Mouse (Mus musculus): Measurements from ENCODE around the gene Dnase1l2. TPM values are rescaled to one million over a fixed set of nuclear protein-coding genes. Genes with fewer than 3 reads are reported as not detected.
"Not testable (repeated sequence)": the region's sequence is repeated elsewhere in the genome, so short reads cannot be mapped to it uniquely, and the experiment has no call there.

The Dnase1l2 gene
- polyA plus RNA-seq, 1 experiment from 2014 or later: 2.0 TPM

DNA sequence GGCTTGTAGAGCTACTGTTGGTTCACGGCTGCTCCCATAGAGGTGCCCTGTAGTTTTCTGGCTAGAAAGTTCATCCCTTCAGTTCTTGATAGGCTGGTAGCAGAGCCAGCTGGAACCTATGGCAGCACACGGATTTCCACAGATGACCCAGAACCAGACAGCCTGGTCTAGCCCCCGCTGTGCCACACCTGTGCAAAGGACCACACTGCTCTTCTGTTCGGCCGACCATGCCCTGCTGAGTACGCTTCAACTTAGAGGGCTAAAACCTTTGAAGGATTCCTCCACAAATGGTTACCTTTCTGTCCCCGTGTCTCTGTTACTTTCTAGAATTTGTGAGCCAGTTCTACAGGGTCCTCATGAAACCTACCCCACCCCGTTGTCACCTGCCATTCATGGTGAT, 17.6 kb downstream of the Dnase1l2 start:
- WGBS: 89% methylated on average over 6 of the region's 8 CpGs
- not testable (repeated sequence) for H3K9me3 ChIP-seq; H3K27me3 ChIP-seq; H3K4me2 ChIP-seq; H3K9ac ChIP-seq; ATAC-seq (ENCODE audit: borderline replicate concordance, extremely low read depth, low FRiP score, low TSS enrichment); H3K4me3 ChIP-seq; H3K27ac ChIP-seq
- H3K4me1 ChIP-seq: peaks cover 16% of the 10 kb centered on the region
- H3K36me3 ChIP-seq: peaks cover 49% of the 10 kb centered on the region

DNA sequence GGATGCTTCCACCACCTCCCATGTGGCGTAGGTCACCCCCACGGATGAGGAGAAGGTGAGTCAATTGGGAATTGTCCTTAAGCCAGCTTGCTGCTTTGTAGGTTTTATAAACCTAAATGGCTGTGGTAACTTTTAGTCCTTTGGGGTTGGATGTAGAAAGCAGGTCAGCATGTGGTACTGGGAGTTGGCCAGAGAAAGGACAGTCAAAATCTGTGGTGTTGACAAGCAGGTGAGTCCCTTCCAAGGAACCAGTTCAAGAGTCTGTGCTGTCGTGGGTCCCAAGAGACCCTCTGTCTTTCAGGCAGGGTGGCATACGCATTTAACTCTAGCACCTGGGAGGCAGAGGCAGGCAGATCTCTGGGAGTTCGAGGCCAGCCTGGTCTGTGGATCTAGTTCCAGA, 18.4 kb downstream of the Dnase1l2 start:
- peaks cover 16% of the 10 kb centered on the region for H3K4me1 ChIP-seq
- H3K4me3 ChIP-seq: no peak overlapping the region
- no peak overlapping the region for H3K4me2 ChIP-seq
- no peak overlapping the region for H3K27ac ChIP-seq
- H3K9me3 ChIP-seq: no peaks in the 10 kb centered on the region
- peaks cover 57% of the 10 kb centered on the region for H3K36me3 ChIP-seq
- no peak for ATAC-seq (ENCODE audit: borderline replicate concordance, extremely low read depth, low FRiP score, low TSS enrichment)
- H3K27me3 ChIP-seq: no peaks in the 10 kb centered on the region
- H3K9ac ChIP-seq: no peak overlapping the region
- 94% methylated on average over 5 of the region's 5 CpGs for WGBS

DNA sequence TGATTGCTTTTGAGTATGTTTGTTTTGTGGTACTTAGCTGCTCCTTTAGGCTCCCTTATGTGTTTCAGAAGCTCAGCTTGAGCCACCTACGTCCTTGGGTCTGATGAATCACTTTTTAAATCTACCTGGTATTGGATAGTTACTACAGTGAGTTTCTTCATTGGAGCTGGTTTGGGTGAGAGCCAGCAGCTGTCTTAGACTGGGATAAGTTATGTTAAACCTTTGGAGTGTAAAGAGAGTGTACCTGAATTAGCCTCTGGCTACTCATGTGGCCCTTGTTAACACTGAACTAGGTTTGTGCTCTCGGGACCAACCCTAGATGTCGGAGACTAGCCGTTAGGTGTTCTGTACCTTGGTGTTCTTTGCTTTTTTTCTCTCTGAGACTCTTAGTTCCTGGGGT, 19.8 kb downstream of the Dnase1l2 start:
- Histone ChIP-seq H3K27me3 (no peaks in the 10 kb centered on the region), H3K4me2 (no peak overlapping the region), H3K4me3 (no peak overlapping the region), H3K4me1 (peaks cover 7% of the 10 kb centered on the region), H3K9ac (no peak overlapping the region), H3K9me3 (no peaks in the 10 kb centered on the region), H3K27ac (no peak overlapping the region), H3K36me3 (peaks cover 71% of the 10 kb centered on the region)
- 89% methylated on average over 4 of the region's 4 CpGs for WGBS
- ATAC-seq (ENCODE audit: borderline replicate concordance, extremely low read depth, low FRiP score, low TSS enrichment): no peak

DNA sequence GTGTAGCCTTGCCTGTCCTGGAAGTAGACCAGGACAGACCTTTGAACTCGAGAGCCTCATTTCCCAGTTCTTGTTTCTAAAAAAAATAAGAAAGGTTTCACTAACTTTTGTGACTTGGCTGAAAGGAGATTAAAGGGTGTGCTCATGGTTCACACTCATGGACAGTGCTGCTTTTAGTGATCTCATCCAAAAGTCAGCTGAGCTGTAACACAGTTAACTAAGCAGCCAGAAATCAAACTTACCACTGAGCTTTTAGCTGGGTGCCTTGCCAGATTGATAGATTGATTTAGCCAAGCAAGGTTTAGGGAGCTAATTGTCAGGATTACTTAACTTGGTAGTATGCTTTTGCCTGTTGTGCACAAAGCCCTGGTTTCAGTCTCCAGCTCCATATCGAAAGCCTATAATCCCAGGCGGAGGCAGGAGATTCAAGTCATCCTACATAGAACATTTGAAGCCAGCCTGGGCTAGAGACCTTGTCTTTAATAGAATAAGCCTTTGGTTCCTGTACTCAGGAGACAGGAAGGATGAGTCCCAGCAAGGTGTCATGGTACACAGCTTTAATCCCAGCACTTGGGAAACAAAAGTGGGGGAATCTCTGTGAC, 26.8 kb downstream of the Dnase1l2 start:
- peaks cover 31% of the 10 kb centered on the region for H3K4me1 ChIP-seq
- peak overlapping the region; percentile 78 for H3K4me3 ChIP-seq
- ATAC-seq (ENCODE audit: borderline replicate concordance, extremely low read depth, low FRiP score, low TSS enrichment): no peak
- H3K9me3 ChIP-seq: no peaks in the 10 kb centered on the region
- WGBS: 74% methylated on average over 3 of the region's 3 CpGs
- no peak overlapping the region for H3K27ac ChIP-seq
- H3K4me2 ChIP-seq: peak overlapping the region; percentile 85
- no peaks in the 10 kb centered on the region for H3K27me3 ChIP-seq
- H3K36me3 ChIP-seq: peaks cover 53% of the 10 kb centered on the region
- H3K9ac ChIP-seq: peak overlapping the region; percentile 90

DNA sequence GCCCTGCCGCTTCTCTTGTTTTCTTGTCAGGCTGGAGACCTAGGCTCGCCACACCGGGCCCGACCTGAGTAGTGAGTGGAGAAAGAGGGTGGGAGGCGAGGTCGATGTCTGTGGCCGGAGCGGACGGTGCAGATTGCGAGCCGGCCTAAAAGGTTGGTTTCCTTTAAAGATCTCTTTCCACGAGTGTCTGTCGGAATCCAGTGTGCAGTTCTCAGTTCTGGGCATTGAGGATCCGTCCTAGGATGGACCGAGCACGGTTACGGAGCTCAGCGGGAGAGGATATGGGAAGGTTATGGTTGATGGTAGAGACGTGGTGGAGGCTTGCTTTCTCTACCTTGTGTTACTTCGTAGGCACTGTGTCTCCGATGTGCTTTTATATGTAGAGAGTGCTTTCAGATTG, 27.9 kb downstream of the Dnase1l2 start:
- ATAC-seq (ENCODE audit: borderline replicate concordance, extremely low read depth, low FRiP score, low TSS enrichment): peak; percentile 15; the same call in 1 of the 2 replicates
- peak overlapping the region; percentile 90 for H3K9ac ChIP-seq
- under 1% methylated on average over 21 of the region's 21 CpGs for WGBS
- H3K4me3 ChIP-seq: peak overlapping the region; percentile 78
- H3K27me3 ChIP-seq: no peaks in the 10 kb centered on the region
- H3K36me3 ChIP-seq: peaks cover 51% of the 10 kb centered on the region
- H3K27ac ChIP-seq: peak overlapping the region; percentile 92
- H3K9me3 ChIP-seq: no peaks in the 10 kb centered on the region
- H3K4me2 ChIP-seq: peak overlapping the region; percentile 85
- H3K4me1 ChIP-seq: peaks cover 31% of the 10 kb centered on the region

DNA sequence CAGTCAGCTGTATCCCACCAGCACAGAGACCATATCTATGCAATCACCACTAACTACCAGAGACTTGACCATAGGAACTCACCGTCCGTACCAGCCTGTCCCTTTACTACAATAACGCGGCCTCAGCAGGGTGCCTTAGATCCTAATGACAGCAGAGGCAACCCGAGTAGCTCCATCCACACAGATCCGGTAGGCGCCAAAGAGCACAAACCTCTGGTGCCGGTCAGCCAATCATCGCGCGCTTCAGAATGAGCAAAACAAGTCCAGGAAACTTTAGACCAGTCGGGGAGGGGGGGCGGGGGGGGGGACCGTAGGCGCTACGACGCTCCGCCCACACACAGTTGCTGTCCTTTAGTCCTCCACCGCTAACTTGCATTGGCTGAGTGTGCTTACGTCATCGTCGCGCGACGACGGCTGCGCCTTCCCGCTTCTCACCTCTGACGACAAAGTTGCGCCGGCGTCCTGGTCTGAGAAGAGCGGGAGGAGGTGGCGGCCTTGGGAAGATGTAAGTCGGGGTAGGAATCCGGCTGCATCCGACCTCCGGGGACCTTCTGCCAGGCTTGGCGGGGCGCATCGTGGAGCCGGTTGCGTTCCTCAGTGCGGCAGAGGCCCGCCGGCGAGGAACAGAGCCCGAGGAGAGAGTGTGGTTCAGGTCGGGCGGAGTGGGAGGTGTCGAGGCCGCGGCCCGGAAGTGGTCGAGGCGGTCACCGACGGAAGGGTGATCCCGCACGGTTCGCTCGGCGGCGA, 28.5 kb downstream of the Dnase1l2 start, which contains the start of gene Rnps1:
TSS of gene Rnps1 (plus strand) at position 336 of the 747 bp plus-strand sequence.
- Histone ChIP-seq H3K9ac (peak within 1 kb of the TSS; percentile 90), H3K27ac (peak within 1 kb of the TSS; percentile 92), H3K4me3 (peak within 1 kb of the TSS; percentile 78), H3K27me3 (no peaks in the 10 kb centered on the region), H3K4me1 (peaks cover 31% of the 10 kb centered on the region), H3K9me3 (no peaks in the 10 kb centered on the region), H3K36me3 (peaks cover 51% of the 10 kb centered on the region), H3K4me2 (peak within 1 kb of the TSS; percentile 85)
- peak; percentile 96 for ATAC-seq (ENCODE audit: borderline replicate concordance, extremely low read depth, low FRiP score, low TSS enrichment)
- under 1% methylated on average over 64 of the region's 64 CpGs for WGBS

DNA sequence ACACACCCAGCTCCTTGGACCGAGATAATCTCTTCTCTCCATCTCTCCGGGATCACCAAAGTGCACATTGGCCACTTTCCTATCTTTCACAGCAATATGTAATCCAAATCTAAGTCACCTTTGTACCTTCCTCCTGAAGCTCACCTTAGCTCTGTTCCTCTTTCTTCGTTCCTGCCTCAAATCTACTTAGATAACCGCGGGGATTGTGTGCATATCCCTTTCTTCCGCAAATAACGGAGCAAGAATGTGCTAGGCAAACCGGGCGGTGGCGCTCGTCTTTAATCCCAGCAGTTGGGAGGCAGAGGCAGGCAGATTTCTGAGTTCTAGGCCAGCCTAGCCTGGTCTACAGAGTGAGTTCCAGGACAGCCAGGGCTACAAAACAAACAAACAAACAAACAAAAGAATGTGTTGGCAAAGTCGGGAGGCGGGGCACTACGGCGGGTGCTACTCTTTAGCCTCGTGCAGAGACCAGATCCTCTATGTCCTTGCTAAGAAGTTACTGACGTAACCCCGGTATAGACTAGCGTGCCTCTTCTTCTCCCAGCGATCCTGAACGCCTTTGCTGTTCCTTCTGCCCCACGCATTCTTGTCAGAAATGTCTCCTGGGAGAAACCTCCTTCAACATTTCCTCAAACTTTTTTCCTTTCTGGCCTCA, 29.2 kb downstream of the Dnase1l2 start:
- H3K36me3 ChIP-seq: peaks cover 50% of the 10 kb centered on the region
- H3K4me1 ChIP-seq: peaks cover 31% of the 10 kb centered on the region

DNA sequence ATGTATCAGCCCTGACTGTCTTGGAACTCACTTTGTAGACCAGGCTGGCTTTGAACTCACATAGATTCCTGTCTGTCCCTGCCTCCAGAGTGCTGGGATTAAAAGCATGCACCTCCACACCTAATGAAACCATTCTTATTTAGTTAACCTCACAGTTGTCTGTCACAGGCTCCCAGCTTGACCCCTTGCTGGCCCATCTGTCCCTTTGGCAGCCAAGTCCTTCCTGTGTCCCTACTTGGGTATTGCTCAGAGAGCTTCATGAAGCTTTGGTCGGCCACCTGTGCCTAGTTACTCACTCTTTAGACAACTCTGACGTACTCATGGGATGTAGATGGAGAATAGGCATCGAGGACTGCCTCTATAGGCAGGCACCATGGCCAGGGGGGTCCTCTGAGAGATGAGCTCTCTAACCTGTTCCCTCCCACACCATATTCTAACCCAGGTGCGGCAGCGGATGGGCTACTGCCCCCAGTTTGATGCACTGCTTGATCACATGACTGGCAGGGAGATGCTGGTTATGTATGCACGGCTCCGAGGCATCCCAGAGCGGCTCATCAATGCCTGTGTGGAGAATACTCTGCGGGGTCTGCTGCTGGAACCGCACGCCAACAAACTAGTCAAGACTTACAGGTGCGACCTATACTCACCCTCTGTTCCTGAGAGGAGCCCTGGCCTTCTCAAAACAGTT, 35.6 kb downstream of the Dnase1l2 start:
- Histone ChIP-seq H3K27ac (no peak overlapping the region), H3K4me2 (no peak overlapping the region), H3K9me3 (no peaks in the 10 kb centered on the region), H3K4me1 (no peaks in the 10 kb centered on the region), H3K36me3 (peaks cover 66% of the 10 kb centered on the region), H3K9ac (no peak overlapping the region), H3K27me3 (no peaks in the 10 kb centered on the region), H3K4me3 (no peak overlapping the region)
- ATAC-seq (ENCODE audit: borderline replicate concordance, extremely low read depth, low FRiP score, low TSS enrichment): no peak
- WGBS: 80% methylated on average over 12 of the region's 12 CpGs

More for the DNA sequence above, 29.2 kb downstream of the Dnase1l2 start:
- peak; percentile 47 for ATAC-seq (ENCODE audit: borderline replicate concordance, extremely low read depth, low FRiP score, low TSS enrichment)
- WGBS: 21% methylated on average over 22 of the region's 22 CpGs
- Histone ChIP-seq H3K9ac (peak overlapping the region; percentile 61), H3K9me3 (no peaks in the 10 kb centered on the region), H3K27me3 (no peaks in the 10 kb centered on the region), H3K4me2 (peak overlapping the region; percentile 70), H3K4me3 (peak overlapping the region; percentile 78), H3K27ac (peak overlapping the region; percentile 92)

DNA sequence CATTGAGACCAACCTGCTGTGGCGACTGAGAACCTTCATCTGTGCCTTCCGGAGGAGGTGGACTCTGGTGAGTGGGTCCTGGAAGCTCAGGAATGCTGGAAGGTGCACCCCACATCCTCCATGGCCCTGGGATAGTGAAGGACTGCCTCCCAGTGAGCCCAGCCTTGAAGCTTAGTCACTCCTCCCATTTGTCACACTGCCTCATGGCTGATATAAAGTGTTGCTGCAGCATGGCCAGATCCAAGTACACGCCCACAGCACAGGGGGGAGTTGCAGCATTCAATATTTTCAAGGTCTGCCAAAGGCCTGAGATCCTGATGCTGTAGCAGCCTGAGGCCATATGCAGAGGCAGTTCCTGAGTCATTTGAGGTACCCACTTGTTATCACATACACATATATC, 40.5 kb downstream of the Dnase1l2 start:
- Histone ChIP-seq H3K27me3 (no peaks in the 10 kb centered on the region), H3K9me3 (no peaks in the 10 kb centered on the region), H3K4me3 (no peak overlapping the region), H3K4me2 (no peak overlapping the region), H3K4me1 (no peaks in the 10 kb centered on the region), H3K27ac (no peak overlapping the region), H3K36me3 (peaks cover 38% of the 10 kb centered on the region), H3K9ac (no peak overlapping the region)
- whole genome bisulfite sequencing: 50% methylated on average over 3 of the region's 3 CpGs
- no peak for ATAC-seq (ENCODE audit: borderline replicate concordance, extremely low read depth, low FRiP score, low TSS enrichment)

DNA sequence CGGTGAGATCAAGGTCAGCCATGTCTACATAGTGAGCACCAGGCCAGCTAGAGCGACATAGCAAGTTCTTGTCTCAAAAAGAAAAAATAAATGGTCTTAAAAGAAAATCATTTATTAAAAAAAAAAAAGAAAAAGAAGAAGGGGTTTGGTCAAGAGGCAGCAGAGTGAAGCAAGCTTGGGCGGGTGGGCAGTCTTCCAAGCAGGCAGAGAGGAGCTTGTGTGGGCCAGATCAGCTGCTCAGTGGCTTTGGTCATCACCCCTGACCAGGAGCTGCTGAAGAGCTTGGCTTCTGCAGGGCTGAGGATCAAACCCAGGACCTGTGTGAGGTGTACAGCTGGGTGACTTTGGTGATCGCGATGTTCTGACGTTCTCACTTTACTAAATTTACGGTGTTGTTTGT, 48.4 kb downstream of the Dnase1l2 start:
- no peak overlapping the region for H3K9ac ChIP-seq
- WGBS: 81% methylated on average over 7 of the region's 7 CpGs
- no peak for ATAC-seq (ENCODE audit: borderline replicate concordance, extremely low read depth, low FRiP score, low TSS enrichment)

DNA sequence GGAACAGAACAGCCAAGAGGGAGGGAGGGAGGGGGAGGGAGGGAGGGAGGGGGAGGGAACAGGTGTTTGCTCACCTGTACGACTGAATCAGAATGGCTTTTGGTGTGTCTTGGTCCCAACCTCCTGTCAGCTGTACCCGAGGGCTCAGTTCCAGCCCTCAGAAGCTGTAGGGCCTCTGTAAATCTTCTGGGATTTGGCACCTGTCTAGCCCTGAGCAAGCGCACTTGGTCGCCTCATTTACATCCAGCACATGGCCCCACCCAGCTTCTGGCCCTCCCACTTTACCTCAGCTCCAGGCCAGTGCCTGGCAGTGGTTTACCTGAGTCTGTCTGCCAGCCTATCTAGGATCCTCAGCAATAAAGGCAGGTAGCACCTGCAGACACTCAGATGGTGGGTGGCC, 49.4 kb downstream of the Dnase1l2 start:
- no peak overlapping the region for H3K4me3 ChIP-seq
- no peaks in the 10 kb centered on the region for H3K4me1 ChIP-seq
- peak overlapping the region; percentile 15; the same call in 1 of the 2 replicates for H3K27ac ChIP-seq
- 22% methylated on average over 4 of the region's 4 CpGs for WGBS
- no peak overlapping the region for H3K4me2 ChIP-seq
- ATAC-seq (ENCODE audit: borderline replicate concordance, extremely low read depth, low FRiP score, low TSS enrichment): peak; percentile 72
- H3K9ac ChIP-seq: no peak overlapping the region
- no peaks in the 10 kb centered on the region for H3K27me3 ChIP-seq
- H3K36me3 ChIP-seq: peaks cover 14% of the 10 kb centered on the region
- no peaks in the 10 kb centered on the region for H3K9me3 ChIP-seq

More for the DNA sequence above, 48.4 kb downstream of the Dnase1l2 start:
- no peak overlapping the region for H3K27ac ChIP-seq
- no peaks in the 10 kb centered on the region for H3K4me1 ChIP-seq
- H3K27me3 ChIP-seq: no peaks in the 10 kb centered on the region
- H3K36me3 ChIP-seq: peaks cover 9% of the 10 kb centered on the region; the same call in 1 of the 2 replicates
- no peaks in the 10 kb centered on the region for H3K9me3 ChIP-seq
- no peak overlapping the region for H3K4me2 ChIP-seq
- no peak overlapping the region for H3K4me3 ChIP-seq

Data from lung, embryonic 15.5 days (tissue).